Mouse (Mus musculus): ENCODE measurements around the gene Foxa2.

The Foxa2 gene

DNA sequence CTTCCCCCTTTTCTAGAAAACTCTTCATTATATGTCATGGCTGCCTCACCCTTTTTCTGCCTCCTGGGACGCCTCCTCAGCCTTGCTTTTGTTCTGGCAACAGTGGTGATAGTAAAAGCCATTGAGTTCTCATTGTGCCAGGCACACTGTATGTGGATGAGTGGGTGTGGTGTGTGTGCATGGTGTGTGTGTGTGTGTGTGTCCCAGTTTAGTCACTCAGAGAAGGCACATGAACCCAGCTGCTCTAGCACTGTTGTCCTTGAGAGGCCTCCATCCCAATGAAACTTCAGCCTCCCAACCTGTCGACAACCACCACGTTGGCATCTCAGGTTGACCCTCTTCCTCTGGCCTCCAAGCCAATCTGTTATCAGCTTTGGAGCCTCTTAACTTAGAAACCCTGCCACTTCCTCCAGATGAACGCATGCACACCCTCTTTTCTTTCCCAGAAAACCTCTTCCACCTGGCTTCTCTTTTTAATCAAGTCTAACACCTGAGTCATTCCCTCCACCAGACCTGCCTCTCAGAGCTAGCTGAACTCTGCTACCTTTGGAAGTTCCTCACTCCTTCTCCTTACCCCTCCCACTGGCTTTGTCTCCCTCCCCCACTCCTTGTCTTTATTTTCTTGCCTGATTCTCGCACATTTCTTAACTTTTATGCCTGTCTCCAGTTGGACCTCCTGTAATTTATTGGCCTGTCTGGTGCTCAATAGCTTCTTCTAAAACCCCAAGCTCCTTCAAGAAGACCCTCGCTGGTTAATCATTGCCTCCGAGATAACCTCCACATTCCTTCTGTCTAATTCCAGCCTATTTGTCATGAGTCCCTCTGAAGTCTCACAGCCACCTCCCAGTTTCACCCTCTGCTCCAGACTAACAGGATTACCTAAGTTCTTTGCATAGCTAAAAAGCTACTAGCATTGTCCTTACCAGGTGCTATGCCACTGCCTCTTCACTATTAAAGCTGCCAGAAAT, 41.9 kb downstream of the Foxa2 start:
- no peak for DNase-seq (ENCODE audit: low spot score in 2 of 2)

- no peak for DNase-seq (ENCODE audit: low spot score in 2 of 2)
Observed at GRCm38 (mm10) chr2:148003511-148003910, 43.3 kb downstream of the Foxa2 start.

- no peak for DNase-seq (ENCODE audit: low spot score in 2 of 2)
Observed at GRCm38 (mm10) chr2:147998206-147998966, 48.4 kb downstream of the Foxa2 start.

DNA sequence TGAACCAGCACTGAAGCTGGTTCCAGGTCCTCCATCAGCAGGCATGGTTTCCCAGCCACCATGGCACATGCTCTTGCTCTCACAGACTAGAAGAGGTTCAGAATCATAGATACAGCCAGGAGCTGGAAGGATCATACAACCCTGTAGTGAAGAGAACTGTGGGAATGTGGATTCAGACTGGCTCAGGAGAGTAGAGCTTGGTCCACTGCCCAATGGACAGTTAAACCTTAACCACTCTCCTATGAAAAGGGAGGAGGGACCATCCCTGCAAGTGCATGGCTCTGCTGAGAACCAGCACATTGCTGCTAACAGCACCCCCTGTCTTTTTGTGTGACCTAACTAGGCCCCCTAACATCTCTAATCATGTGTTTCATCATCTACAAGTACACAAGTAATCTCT, 50.0 kb downstream of the Foxa2 start:
- DNase-seq (ENCODE audit: low spot score in 2 of 2) = no peak

GRCm38 (mm10) chr2:147993821-147994220, 52.9 kb downstream of the Foxa2 start:
- DNase-seq (ENCODE audit: low spot score in 2 of 2) = no peak

- DNase-seq (ENCODE audit: low spot score in 2 of 2) = no peak
Observed at GRCm38 (mm10) chr2:147992935-147993679, 53.7 kb downstream of the Foxa2 start.
